In genomic region chr6:145076286-145076685, GRCm38 (mm10) we compare ENCODE assay signal across 8 mouse cellular contexts. TPM values are rescaled to one million over a fixed set of nuclear protein-coding genes. Genes with fewer than 3 reads are reported as not detected.
DNase-seq lines count a peak whose midpoint lies in the region; ATAC-seq and TF ChIP-seq lines count a peak whose summit lies in the region.

No protein-coding gene starts in this region.

- DNase-seq in cerebellum, postnatal 36 days = peak; percentile 14 to 16
- no peak for DNase-seq in cerebellum, adult 11 months
- no peak for DNase-seq in forebrain, embryonic 11.5 days (ENCODE audit: low spot score)
- DNase-seq in liver, postnatal 0 days = peak; percentile 3
- no peak for DNase-seq in testis, postnatal 10 days (ENCODE audit: low spot score)
- DNase-seq in layer of hippocampus, postnatal 36 days = no peak
- DNase-seq in thymus, postnatal 4 days = no peak

- no peaks in the 10 kb centered on the region; the same call in 1 of the 2 replicates for H3K4me1 ChIP-seq in forebrain, embryonic 11.5 days (replicated peaks; ENCODE audit: control insufficient read depth, insufficient read depth, low read length)
- H3K4me1 ChIP-seq in liver, postnatal 0 days (ENCODE audit: insufficient read depth) = peaks cover 4% of the 10 kb centered on the region

- H3K36me3 ChIP-seq in C2C12 (ENCODE audit: control insufficient read depth, insufficient read depth) = peaks cover 7% of the 10 kb centered on the region
- no peaks in the 10 kb centered on the region for H3K36me3 ChIP-seq in forebrain, embryonic 11.5 days (ENCODE audit: control insufficient read depth, insufficient read depth, low read length)
- no peaks in the 10 kb centered on the region for H3K36me3 ChIP-seq in liver, postnatal 0 days (replicated peaks; ENCODE audit: insufficient read depth, low read length)

- peak; percentile 69 for ATAC-seq in forebrain, embryonic 11.5 days (replicated peaks; ENCODE audit: low FRiP score)
- ATAC-seq in liver, postnatal 0 days = no peak

- 11% methylated on average over 9 of the region's 9 CpGs for WGBS in forebrain, embryonic 11.5 days
- WGBS in liver, postnatal 0 days (ENCODE audit: insufficient replicate concordance) = 22% methylated on average over 9 of the region's 9 CpGs

- H3K4me3 ChIP-seq in C2C12 (ENCODE audit: insufficient read depth, poor library complexity, severe bottlenecking) = peak overlapping the region; percentile 63
- peak overlapping the region; percentile 57 for H3K4me3 ChIP-seq in forebrain, embryonic 11.5 days (ENCODE audit: low read depth, low read length)
- H3K4me3 ChIP-seq in liver, postnatal 0 days (ENCODE audit: low read depth, low read length) = peak overlapping the region; percentile 39; the same call in 1 of the 2 replicates

- TF ChIP-seq CTCF in C2C12 (IDR thresholded peaks at IDR 0.05; ENCODE audit: control insufficient read depth, insufficient read depth, insufficient read length) = no peak
- no peak for TF ChIP-seq CTCF in liver, postnatal 0 days (IDR thresholded peaks at IDR 0.05; ENCODE audit: low read depth)

- no peak overlapping the region for H3K27ac ChIP-seq in forebrain, embryonic 11.5 days (ENCODE audit: low read depth, low read length)
- H3K27ac ChIP-seq in liver, postnatal 0 days (ENCODE audit: low read depth) = no peak overlapping the region

- no peaks in the 10 kb centered on the region for H3K27me3 ChIP-seq in C2C12 (ENCODE audit: control insufficient read depth, insufficient read depth, insufficient read length)
- no peaks in the 10 kb centered on the region for H3K27me3 ChIP-seq in forebrain, embryonic 11.5 days (ENCODE audit: control insufficient read depth, insufficient read depth, low read length)
- H3K27me3 ChIP-seq in liver, postnatal 0 days (ENCODE audit: insufficient read depth, low read length) = peaks cover 26% of the 10 kb centered on the region

- H3K9me3 ChIP-seq in forebrain, embryonic 11.5 days (ENCODE audit: control insufficient read depth, low read length) = no peaks in the 10 kb centered on the region
- no peaks in the 10 kb centered on the region for H3K9me3 ChIP-seq in liver, postnatal 0 days (ENCODE audit: low read length)

- H3K79me3 ChIP-seq in C2C12 (ENCODE audit: low read depth) = peaks cover 45% of the 10 kb centered on the region

- peak overlapping the region; percentile 49 for H3ac ChIP-seq in C2C12 (ENCODE audit: control insufficient read depth, insufficient read length, low read depth)

- no peak for TF ChIP-seq EP300 in liver, postnatal 0 days (IDR thresholded peaks at IDR 0.05; ENCODE audit: low read depth)

- peak overlapping the region; percentile 92 for H3K4me2 ChIP-seq in forebrain, embryonic 11.5 days (ENCODE audit: low read depth, low read length, severe bottlenecking)
- peak overlapping the region; percentile 64; the same call in 1 of the 2 replicates for H3K4me2 ChIP-seq in liver, postnatal 0 days (ENCODE audit: low read depth, low read length)

- H3K9ac ChIP-seq in forebrain, embryonic 11.5 days (ENCODE audit: low read length) = peak overlapping the region; percentile 90
- H3K9ac ChIP-seq in liver, postnatal 0 days (replicated peaks) = no peak overlapping the region

- peaks cover 45% of the 10 kb centered on the region for H3K79me2 ChIP-seq in C2C12 (ENCODE audit: control insufficient read depth, insufficient read depth)

TF ChIP-seq in C2C12, 6 proteins besides CTCF, POLR2A, EP300 and RAD21:
- TF ChIP-seq CEBPB (IDR thresholded peaks at IDR 0.05; ENCODE audit: low read depth) = no peak
- TF ChIP-seq MYOG (IDR thresholded peaks at IDR 0.05; ENCODE audit: control insufficient read depth, extremely low read depth, insufficient read length) = no peak
- TF ChIP-seq MYOD1 (IDR thresholded peaks at IDR 0.05; ENCODE audit: control insufficient read depth, insufficient read length, low read depth) = no peak
- TF ChIP-seq FOSL1 (IDR thresholded peaks at IDR 0.05; ENCODE audit: insufficient read depth, low read length, poor library complexity, severe bottlenecking) = no peak
- no peak for TF ChIP-seq MAX (IDR thresholded peaks at IDR 0.05)
- no peak for TF ChIP-seq USF1 (IDR thresholded peaks at IDR 0.05; ENCODE audit: low read depth)

RNA-seq across cellular contexts. Expression of gene Bcat1, which starts 0.3 kb away (rescaled TPM):
- 100 TPM for polyA plus RNA-seq in C2C12 (2012; fragmentation: generic; extraction: Trizol)
- polyA plus RNA-seq in forebrain, embryonic 11.5 days (2014; fragmentation: Nextera tagmentation; extraction: Ambion mirVana) = 110 and 115 TPM in 2 replicates
- polyA plus RNA-seq in liver, postnatal 0 days (2015; fragmentation: Nextera tagmentation; extraction: Ambion mirVana) = 0.46 and 0.81 TPM in 2 replicates
- 100 to 1,000 TPM; 100 to 102 TPM for total RNA-seq in layer of hippocampus, postnatal 36 days (2021)

RNA-seq across cellular contexts. Expression of gene Lrmp, which starts 39.2 kb away (rescaled TPM):
- not detected for polyA plus RNA-seq in C2C12 (2012; fragmentation: generic; extraction: Trizol)
- 2.1 and 3.2 TPM in 2 replicates for polyA plus RNA-seq in forebrain, embryonic 11.5 days (2014; fragmentation: Nextera tagmentation; extraction: Ambion mirVana)
- 26.8 and 28.0 TPM in 2 replicates for polyA plus RNA-seq in liver, postnatal 0 days (2015; fragmentation: Nextera tagmentation; extraction: Ambion mirVana)
- 1 to 10 TPM; 3.2 to 3.3 TPM for total RNA-seq in layer of hippocampus, postnatal 36 days (2021)

Comparison
In these comparisons a context has a peak if more than half of its experiments do, and no peak if none do; other contexts are left out.
1. DNase-seq: peak in cerebellum, postnatal 36 days (2 of 2) and liver, postnatal 0 days (single experiment); none in cerebellum, adult 11 months (single experiment), forebrain, embryonic 11.5 days (single experiment), testis, postnatal 10 days (single experiment), layer of hippocampus, postnatal 36 days (0 of 2) and thymus, postnatal 4 days (single experiment).
2. RNA of gene Bcat1, which starts 0.3 kb away (polyA plus RNA-seq): 110 to 115 TPM in forebrain, embryonic 11.5 days and 100 TPM in C2C12 (single experiment); 0.46 to 0.81 TPM in liver, postnatal 0 days; every median in the first group is over 10 times any median in the second.
3. Peak in every context shown above with its lines, with median percentiles within 50 percentile points of each other: H3K4me3 ChIP-seq.